Mouse (Mus musculus): ENCODE results near the gene Yaf2.

GRCm38 (mm10) chr15:93267479-93267878, 69.3 kb downstream of the Yaf2 start:
- no peak for TF ChIP-seq POLR2A (IDR thresholded peaks at IDR 0.05; ENCODE audit: borderline replicate concordance, extremely low read depth, insufficient read depth, insufficient read length, poor library complexity, severe bottlenecking)
- no peak for TF ChIP-seq CTCF (IDR thresholded peaks at IDR 0.05; ENCODE audit: borderline replicate concordance, extremely low read depth, insufficient read depth, insufficient read length)
